Mouse (Mus musculus): ENCODE data around the gene Myb. TPM values are rescaled to one million over a fixed set of nuclear protein-coding genes. Genes with fewer than 3 reads are reported as not detected.
A peak's percentile ranks its signal among the peaks of the same experiment; 100 is the strongest.

The Myb gene
- polyA plus RNA-seq, 1 experiment from 2014 or later: 1.9 TPM

GRCm38 (mm10) chr10:21196646-21197116, 35.9 kb upstream of the Myb start:
- H3K9me3 ChIP-seq (replicated peaks; ENCODE audit: control insufficient read depth, low read length): peaks cover 3% of the 10 kb centered on the region; the same call in 1 of the 2 replicates
- H3K9ac ChIP-seq (ENCODE audit: low read depth, low read length): no peak overlapping the region
- H3K4me1 ChIP-seq (ENCODE audit: control insufficient read depth, insufficient read depth, low read length): no peaks in the 10 kb centered on the region; the same call in 1 of the 2 replicates
- no peak overlapping the region for H3K4me3 ChIP-seq (ENCODE audit: low read depth, low read length)
- no peaks in the 10 kb centered on the region for H3K36me3 ChIP-seq (ENCODE audit: control insufficient read depth, insufficient read depth, low read length)
- H3K4me2 ChIP-seq: peak overlapping the region; percentile 14; the same call in 1 of the 2 replicates
- ATAC-seq (replicated peaks; ENCODE audit: insufficient number of reproducible peaks, low FRiP score, low TSS enrichment): 0 out of 2 replicates have a peak, but pooled peaks have one; percentile 59
- WGBS (ENCODE audit: insufficient replicate concordance): 38% methylated on average over 8 of the region's 8 CpGs
- H3K27ac ChIP-seq (ENCODE audit: low read depth, low read length): no peak overlapping the region
- H3K27me3 ChIP-seq (ENCODE audit: control insufficient read depth, insufficient read depth, low read length): no peaks in the 10 kb centered on the region

GRCm38 (mm10) chr10:21195597-21195996, 34.8 kb upstream of the Myb start:
- Histone ChIP-seq H3K4me3 (ENCODE audit: low read depth, low read length) (no peak overlapping the region), H3K36me3 (ENCODE audit: control insufficient read depth, insufficient read depth, low read length) (no peaks in the 10 kb centered on the region), H3K9me3 (replicated peaks; ENCODE audit: control insufficient read depth, low read length) (peaks cover 3% of the 10 kb centered on the region; the same call in 1 of the 2 replicates), H3K27ac (ENCODE audit: low read depth, low read length) (no peak overlapping the region), H3K4me1 (ENCODE audit: control insufficient read depth, insufficient read depth, low read length) (no peaks in the 10 kb centered on the region; the same call in 1 of the 2 replicates), H3K9ac (ENCODE audit: low read depth, low read length) (no peak overlapping the region), H3K27me3 (ENCODE audit: control insufficient read depth, insufficient read depth, low read length) (no peaks in the 10 kb centered on the region), H3K4me2 (no peak overlapping the region)
- ATAC-seq (replicated peaks; ENCODE audit: insufficient number of reproducible peaks, low FRiP score, low TSS enrichment): no peak
- WGBS (ENCODE audit: insufficient replicate concordance): 54% methylated on average over 8 of the region's 8 CpGs

GRCm38 (mm10) chr10:21193935-21194505, 33.2 kb upstream of the Myb start:
- Histone ChIP-seq H3K9ac (ENCODE audit: low read depth, low read length) (no peak overlapping the region), H3K4me2 (no peak overlapping the region), H3K27ac (ENCODE audit: low read depth, low read length) (no peak overlapping the region), H3K4me3 (ENCODE audit: low read depth, low read length) (no peak overlapping the region), H3K4me1 (ENCODE audit: control insufficient read depth, insufficient read depth, low read length) (no peaks in the 10 kb centered on the region; the same call in 1 of the 2 replicates), H3K27me3 (ENCODE audit: control insufficient read depth, insufficient read depth, low read length) (no peaks in the 10 kb centered on the region), H3K36me3 (ENCODE audit: control insufficient read depth, insufficient read depth, low read length) (no peaks in the 10 kb centered on the region), H3K9me3 (replicated peaks; ENCODE audit: control insufficient read depth, low read length) (no peaks in the 10 kb centered on the region)
- ATAC-seq (replicated peaks; ENCODE audit: insufficient number of reproducible peaks, low FRiP score, low TSS enrichment): no peak
- 41% methylated on average over 3 of the region's 3 CpGs for WGBS (ENCODE audit: insufficient replicate concordance)

GRCm38 (mm10) chr10:21193088-21193934, 32.5 kb upstream of the Myb start:
- Histone ChIP-seq H3K36me3 (ENCODE audit: control insufficient read depth, insufficient read depth, low read length) (no peaks in the 10 kb centered on the region), H3K4me2 (no peak overlapping the region), H3K27me3 (ENCODE audit: control insufficient read depth, insufficient read depth, low read length) (no peaks in the 10 kb centered on the region), H3K9me3 (replicated peaks; ENCODE audit: control insufficient read depth, low read length) (no peaks in the 10 kb centered on the region), H3K4me1 (ENCODE audit: control insufficient read depth, insufficient read depth, low read length) (no peaks in the 10 kb centered on the region; the same call in 1 of the 2 replicates), H3K27ac (ENCODE audit: low read depth, low read length) (no peak overlapping the region), H3K4me3 (ENCODE audit: low read depth, low read length) (no peak overlapping the region), H3K9ac (ENCODE audit: low read depth, low read length) (no peak overlapping the region)
- 33% methylated on average over 10 of the region's 10 CpGs for WGBS (ENCODE audit: insufficient replicate concordance)
- no peak for ATAC-seq (replicated peaks; ENCODE audit: insufficient number of reproducible peaks, low FRiP score, low TSS enrichment)

- Histone ChIP-seq H3K4me2 (no peak overlapping the region), H3K27ac (ENCODE audit: low read depth, low read length) (no peak overlapping the region), H3K9ac (ENCODE audit: low read depth, low read length) (no peak overlapping the region), H3K4me3 (ENCODE audit: low read depth, low read length) (no peak overlapping the region), H3K4me1 (ENCODE audit: control insufficient read depth, insufficient read depth, low read length) (no peaks in the 10 kb centered on the region; the same call in 1 of the 2 replicates), H3K9me3 (replicated peaks; ENCODE audit: control insufficient read depth, low read length) (no peaks in the 10 kb centered on the region), H3K36me3 (ENCODE audit: control insufficient read depth, insufficient read depth, low read length) (no peaks in the 10 kb centered on the region), H3K27me3 (ENCODE audit: control insufficient read depth, insufficient read depth, low read length) (no peaks in the 10 kb centered on the region)
- WGBS (ENCODE audit: insufficient replicate concordance): 76% methylated on average over 10 of the region's 10 CpGs
- no peak for ATAC-seq (replicated peaks; ENCODE audit: insufficient number of reproducible peaks, low FRiP score, low TSS enrichment)
These were observed 31.7 kb upstream of the Myb start for GRCm38 (mm10) chr10:21192436-21192835.

- Histone ChIP-seq H3K4me2 (peak overlapping the region; percentile 6; the same call in 1 of the 2 replicates), H3K27ac (ENCODE audit: low read depth, low read length) (no peak overlapping the region), H3K36me3 (ENCODE audit: control insufficient read depth, insufficient read depth, low read length) (no peaks in the 10 kb centered on the region), H3K9me3 (replicated peaks; ENCODE audit: control insufficient read depth, low read length) (no peaks in the 10 kb centered on the region), H3K27me3 (ENCODE audit: control insufficient read depth, insufficient read depth, low read length) (no peaks in the 10 kb centered on the region), H3K9ac (ENCODE audit: low read depth, low read length) (no peak overlapping the region), H3K4me1 (ENCODE audit: control insufficient read depth, insufficient read depth, low read length) (no peaks in the 10 kb centered on the region), H3K4me3 (ENCODE audit: low read depth, low read length) (no peak overlapping the region)
- ATAC-seq (replicated peaks; ENCODE audit: insufficient number of reproducible peaks, low FRiP score, low TSS enrichment): no peak
- 48% methylated on average over 9 of the region's 9 CpGs for WGBS (ENCODE audit: insufficient replicate concordance)
These were observed 29.1 kb upstream of the Myb start for GRCm38 (mm10) chr10:21189756-21190397.

GRCm38 (mm10) chr10:21189275-21189601, 28.5 kb upstream of the Myb start:
- 19% methylated on average over 8 of the region's 8 CpGs for WGBS (ENCODE audit: insufficient replicate concordance)
- Histone ChIP-seq H3K36me3 (ENCODE audit: control insufficient read depth, insufficient read depth, low read length) (no peaks in the 10 kb centered on the region), H3K27me3 (ENCODE audit: control insufficient read depth, insufficient read depth, low read length) (no peaks in the 10 kb centered on the region), H3K4me1 (ENCODE audit: control insufficient read depth, insufficient read depth, low read length) (no peaks in the 10 kb centered on the region), H3K9me3 (replicated peaks; ENCODE audit: control insufficient read depth, low read length) (no peaks in the 10 kb centered on the region), H3K4me3 (ENCODE audit: low read depth, low read length) (peak overlapping the region; percentile 39), H3K4me2 (peak overlapping the region; percentile 62), H3K9ac (ENCODE audit: low read depth, low read length) (no peak overlapping the region), H3K27ac (ENCODE audit: low read depth, low read length) (no peak overlapping the region)
- ATAC-seq (replicated peaks; ENCODE audit: insufficient number of reproducible peaks, low FRiP score, low TSS enrichment): no peak

- H3K27me3 ChIP-seq (ENCODE audit: control insufficient read depth, insufficient read depth, low read length): no peaks in the 10 kb centered on the region
- peak overlapping the region; percentile 39 for H3K4me3 ChIP-seq (ENCODE audit: low read depth, low read length)
- H3K9me3 ChIP-seq (replicated peaks; ENCODE audit: control insufficient read depth, low read length): no peaks in the 10 kb centered on the region
- H3K9ac ChIP-seq (ENCODE audit: low read depth, low read length): no peak overlapping the region
- H3K36me3 ChIP-seq (ENCODE audit: control insufficient read depth, insufficient read depth, low read length): no peaks in the 10 kb centered on the region
- H3K4me1 ChIP-seq (ENCODE audit: control insufficient read depth, insufficient read depth, low read length): no peaks in the 10 kb centered on the region
- no peak overlapping the region for H3K27ac ChIP-seq (ENCODE audit: low read depth, low read length)
- no peak for ATAC-seq (replicated peaks; ENCODE audit: insufficient number of reproducible peaks, low FRiP score, low TSS enrichment)
- peak overlapping the region; percentile 62 for H3K4me2 ChIP-seq
- 27% methylated on average over 11 of the region's 11 CpGs for WGBS (ENCODE audit: insufficient replicate concordance)
These were observed 27.9 kb upstream of the Myb start for GRCm38 (mm10) chr10:21188564-21189274.

All from heart, embryonic 11.5 days (tissue).